Mouse (Mus musculus) liver, embryonic 14.5 days (tissue): Measurements from ENCODE around the gene Ahctf1.

ENCODE experiments used
- CTCF ChIP-seq: IDR thresholded peaks from 2 replicates; pipeline ENCODE4 v1.5.1; 2016; ENCODE audit warnings: antibody characterized with exemption, low read depth, control low read depth
- EP300 ChIP-seq: IDR thresholded peaks from 2 replicates; pipeline ENCODE4 v1.6.1; 2016; ENCODE audit warnings: antibody characterized with exemption, low read depth

- TF ChIP-seq CTCF (no peak), EP300 (no peak)
These were observed 98.3 kb downstream of the Ahctf1 start for GRCm38 (mm10) chr1:179705154-179705553.
